Mouse (Mus musculus) MEL (cell line): ENCODE data around the gene Dr1. TPM values are rescaled to one million over a fixed set of nuclear protein-coding genes. Genes with fewer than 3 reads are reported as not detected.
A peak's percentile ranks its signal among the peaks of the same experiment; 100 is the strongest.

ENCODE experiments used
- DNase-seq: peaks from one replicate; pipeline ENCODE4 v3.0.0; 2011; ENCODE audit warnings: low read depth, low spot score
- H3K27ac ChIP-seq: 2 replicates; pipeline ENCODE4 v1.5.1; 2012; ENCODE audit warnings: low read depth, mild to moderate bottlenecking, control low read depth, low read length, moderate library complexity; ENCODE audit not compliant: control insufficient read depth
- H3K27me3 ChIP-seq, 2 experiments: fragments of 150-350 bp in 1 of 2; sonication (generic) in 1 of 2; 2 replicates each; pipeline ENCODE4 v1.6.1; 2012; ENCODE audit warnings: low read length in 2 of 2, mild to moderate bottlenecking in 2 of 2, improper control_type of control experiment in 1 of 2, moderate library complexity in 1 of 2; ENCODE audit not compliant: insufficient read depth in 2 of 2, control insufficient read depth in 1 of 2
- H3K36me3 ChIP-seq, 2 experiments: 2 replicates each; pipeline ENCODE4 v1.6.1; 2012 to 2014; ENCODE audit warnings: low read length in 2 of 2, improper control_type of control experiment in 1 of 2, inconsistent platforms in 1 of 2, mild to moderate bottlenecking in 1 of 2; ENCODE audit not compliant: insufficient read depth in 2 of 2, control insufficient read depth in 1 of 2
- H3K4me1 ChIP-seq, 2 experiments: fragments of 150-350 bp in 1 of 2; sonication (generic) in 1 of 2; 2 replicates each; pipeline ENCODE4 v1.6.1; 2012; ENCODE audit warnings: low read length in 2 of 2, improper control_type of control experiment in 1 of 2, mild to moderate bottlenecking in 1 of 2; ENCODE audit not compliant: insufficient read depth in 2 of 2, control insufficient read depth in 1 of 2
- H3K4me3 ChIP-seq, 2 experiments: fragments of 150-350 bp in 1 of 2; sonication (generic) in 1 of 2; 2 replicates each; pipeline ENCODE4 v1.5.1; 2012; ENCODE audit warnings: low read depth in 2 of 2, low read length in 2 of 2, mild to moderate bottlenecking in 2 of 2, moderate library complexity in 2 of 2, control low read depth in 1 of 2, improper control_type of control experiment in 1 of 2; ENCODE audit not compliant: control insufficient read depth in 1 of 2, insufficient read depth in 1 of 2
- H3K79me2 ChIP-seq: 2 replicates; pipeline ENCODE4 v1.6.1; 2012; ENCODE audit warnings: mild to moderate bottlenecking, low read length, moderate library complexity; ENCODE audit not compliant: control insufficient read depth, poor library complexity, insufficient read depth
- H3K9ac ChIP-seq: 2 replicates; pipeline ENCODE4 v1.6.1; 2012; ENCODE audit warnings: low read depth, mild to moderate bottlenecking, control low read depth, low read length, moderate library complexity; ENCODE audit not compliant: control insufficient read depth, poor library complexity, severe bottlenecking
- H3K9me3 ChIP-seq: fragments of 150-350 bp; sonication (generic); replicated peaks from 2 replicates; pipeline ENCODE4 v1.6.1; 2012; ENCODE audit warnings: mild to moderate bottlenecking, low read length, improper control_type of control experiment, moderate library complexity; ENCODE audit not compliant: insufficient read depth
- CHD2 ChIP-seq: IDR thresholded peaks from 2 replicates; pipeline ENCODE4 v1.6.1; 2011; ENCODE audit warnings: low read length, improper control_type of control experiment
- CTCF ChIP-seq, 3 experiments: IDR thresholded peaks in 2 of 3; conservative IDR thresholded peaks in 1 of 3; 2 replicates each; pipeline ENCODE4 v1.5.1; 2011 to 2012; ENCODE audit warnings: low read length in 3 of 3, low read depth in 2 of 3, mild to moderate bottlenecking in 2 of 3, improper control_type of control experiment in 1 of 3, inconsistent platforms in 1 of 3, mixed read lengths in 1 of 3, moderate library complexity in 1 of 3; ENCODE audit not compliant: control insufficient read depth in 1 of 3, insufficient read depth in 1 of 3, poor library complexity in 1 of 3, severe bottlenecking in 1 of 3
- ELF1 ChIP-seq: IDR thresholded peaks from 2 replicates; pipeline ENCODE4 v1.6.1; 2014; ENCODE audit warnings: low read depth, mild to moderate bottlenecking, inconsistent platforms, low read length, improper control_type of control experiment, moderate library complexity
- EP300 ChIP-seq, 2 experiments: IDR thresholded peaks; 2 replicates each; pipeline ENCODE4 v1.6.1; 2011; ENCODE audit warnings: improper control_type of control experiment in 2 of 2, low read length in 2 of 2, low read depth in 1 of 2, mild to moderate bottlenecking in 1 of 2
- ETS1 ChIP-seq: IDR thresholded peaks from 2 replicates; pipeline ENCODE4 v1.6.1; 2012; ENCODE audit warnings: low read depth, mild to moderate bottlenecking, inconsistent platforms, low read length, improper control_type of control experiment, moderate library complexity
- GABPA ChIP-seq: IDR thresholded peaks from 2 replicates; pipeline ENCODE4 v1.6.1; 2012; ENCODE audit warnings: low read depth, mild to moderate bottlenecking, inconsistent platforms, low read length, improper control_type of control experiment, moderate library complexity
- GATA1 ChIP-seq: IDR thresholded peaks from 2 replicates; pipeline ENCODE4 v1.6.1; 2011; ENCODE audit warnings: low read depth, low read length, improper control_type of control experiment
- HCFC1 ChIP-seq: IDR thresholded peaks from 2 replicates; pipeline ENCODE4 v1.6.1; 2012; ENCODE audit warnings: low read depth, mild to moderate bottlenecking, inconsistent platforms, low read length, improper control_type of control experiment, moderate library complexity
- JUND ChIP-seq: IDR thresholded peaks from 2 replicates; pipeline ENCODE4 v1.6.1; 2011; ENCODE audit warnings: low read depth, mild to moderate bottlenecking, improper control_type of control experiment, low read length
- KAT2A ChIP-seq: conservative IDR thresholded peaks from 2 replicates; pipeline ENCODE4 v1.6.1; 2012; ENCODE audit warnings: low read depth, low read length, improper control_type of control experiment, inconsistent platforms
- MAFK ChIP-seq: IDR thresholded peaks from 2 replicates; pipeline ENCODE4 v1.6.1; 2011; ENCODE audit warnings: low read depth, mild to moderate bottlenecking, low read length, improper control_type of control experiment, borderline replicate concordance
- MAX ChIP-seq: IDR thresholded peaks from 2 replicates; pipeline ENCODE4 v1.6.1; 2011; ENCODE audit warnings: low read length, improper control_type of control experiment
- MEF2A ChIP-seq: IDR thresholded peaks from 2 replicates; pipeline ENCODE4 v1.6.1; 2014; ENCODE audit warnings: low read depth, mild to moderate bottlenecking, inconsistent platforms, low read length, improper control_type of control experiment; ENCODE audit not compliant: poor library complexity, insufficient replicate concordance, severe bottlenecking; ENCODE audit errors: extremely low read depth
- MXI1 ChIP-seq: IDR thresholded peaks from 2 replicates; pipeline ENCODE4 v1.6.1; 2011; ENCODE audit warnings: mild to moderate bottlenecking, low read depth, low read length, improper control_type of control experiment
- MYB ChIP-seq: IDR thresholded peaks from 2 replicates; pipeline ENCODE4 v1.6.1; 2011; ENCODE audit warnings: mild to moderate bottlenecking, low read depth, low read length, improper control_type of control experiment
- MYC ChIP-seq: IDR thresholded peaks from 2 replicates; pipeline ENCODE4 v1.6.1; 2011; ENCODE audit warnings: low read depth, mild to moderate bottlenecking, low read length, improper control_type of control experiment, moderate library complexity
- NELFE ChIP-seq: IDR thresholded peaks from 2 replicates; pipeline ENCODE4 v1.6.1; 2011; ENCODE audit warnings: low read depth, low read length, improper control_type of control experiment
- NRF1 ChIP-seq: IDR thresholded peaks from 2 replicates; pipeline ENCODE4 v1.6.1; 2014; ENCODE audit warnings: low read depth, mild to moderate bottlenecking, inconsistent platforms, low read length, improper control_type of control experiment, moderate library complexity; ENCODE audit not compliant: poor library complexity, insufficient read depth, severe bottlenecking
- POLR2A ChIP-seq, 2 experiments: IDR thresholded peaks; 2 replicates each; pipeline ENCODE4 v1.6.1; 2011 to 2012; ENCODE audit warnings: low read length in 2 of 2, mild to moderate bottlenecking in 2 of 2, control low read depth in 1 of 2, improper control_type of control experiment in 1 of 2, low read depth in 1 of 2, moderate library complexity in 1 of 2; ENCODE audit not compliant: control insufficient read depth in 1 of 2, insufficient read depth in 1 of 2, poor library complexity in 1 of 2
- POLR2AphosphoS2 ChIP-seq: IDR thresholded peaks from 2 replicates; pipeline ENCODE4 v1.6.1; 2011; ENCODE audit warnings: low read length, improper control_type of control experiment
- POLR2AphosphoS5 ChIP-seq: IDR thresholded peaks from 2 replicates; pipeline ENCODE4 v1.6.1; 2012; ENCODE audit warnings: low read depth, borderline replicate concordance, mild to moderate bottlenecking, inconsistent platforms, low read length, moderate library complexity, mixed read lengths
- RAD21 ChIP-seq: IDR thresholded peaks from 2 replicates; pipeline ENCODE4 v1.6.1; 2011; ENCODE audit warnings: mild to moderate bottlenecking, low read depth, low read length, improper control_type of control experiment
- RCOR1 ChIP-seq: IDR thresholded peaks from 2 replicates; pipeline ENCODE4 v1.6.1; 2012; ENCODE audit warnings: low read depth, mild to moderate bottlenecking, inconsistent platforms, low read length, improper control_type of control experiment
- SIN3A ChIP-seq: IDR thresholded peaks from 2 replicates; pipeline ENCODE4 v1.6.1; 2012; ENCODE audit warnings: low read length, improper control_type of control experiment, inconsistent platforms
- SMC3 ChIP-seq: IDR thresholded peaks from 2 replicates; pipeline ENCODE4 v1.6.1; 2011; ENCODE audit warnings: low read depth, low read length, improper control_type of control experiment
- TAL1 ChIP-seq: IDR thresholded peaks from 2 replicates; pipeline ENCODE4 v1.6.1; 2012; ENCODE audit warnings: mild to moderate bottlenecking, inconsistent platforms, low read length, moderate library complexity, mixed read lengths
- TBP ChIP-seq: IDR thresholded peaks from 2 replicates; pipeline ENCODE4 v1.8.0; 2011; ENCODE audit warnings: low read depth, low read length, improper control_type of control experiment
- TCF12 ChIP-seq: IDR thresholded peaks from 2 replicates; pipeline ENCODE4 v1.6.1; 2014; ENCODE audit warnings: low read depth, mild to moderate bottlenecking, inconsistent platforms, low read length, improper control_type of control experiment, moderate library complexity
- UBTF ChIP-seq: IDR thresholded peaks from 2 replicates; pipeline ENCODE4 v1.6.1; 2012; ENCODE audit warnings: low read depth, mild to moderate bottlenecking, inconsistent platforms, low read length, improper control_type of control experiment, moderate library complexity, borderline replicate concordance; ENCODE audit not compliant: insufficient read depth
- USF1 ChIP-seq: IDR thresholded peaks from 2 replicates; pipeline ENCODE4 v1.6.1; 2014; ENCODE audit warnings: low read depth, mild to moderate bottlenecking, inconsistent platforms, low read length, improper control_type of control experiment, moderate library complexity
- USF2 ChIP-seq, 2 experiments: IDR thresholded peaks; 2 replicates each; pipeline ENCODE4 v1.6.1; 2011 to 2012; ENCODE audit warnings: improper control_type of control experiment in 2 of 2, low read length in 2 of 2, borderline replicate concordance in 1 of 2, inconsistent platforms in 1 of 2, low read depth in 1 of 2, mild to moderate bottlenecking in 1 of 2; ENCODE audit not compliant: insufficient read depth in 1 of 2
- ZC3H11A ChIP-seq: IDR thresholded peaks from 2 replicates; pipeline ENCODE4 v1.6.1; 2012; ENCODE audit warnings: low read depth, mild to moderate bottlenecking, inconsistent platforms, low read length, improper control_type of control experiment
- ZKSCAN1 ChIP-seq: IDR thresholded peaks from 2 replicates; pipeline ENCODE4 v1.6.1; 2012; ENCODE audit warnings: low read depth, mild to moderate bottlenecking, inconsistent platforms, low read length, improper control_type of control experiment, moderate library complexity
- ZNF384 ChIP-seq: IDR thresholded peaks from 2 replicates; pipeline ENCODE4 v1.6.1; 2012; ENCODE audit warnings: low read depth, mild to moderate bottlenecking, inconsistent platforms, low read length, improper control_type of control experiment
- polyA plus RNA-seq, 2 experiments: library from polyadenylated mRNA; stranded (reverse) in 1 of 2; unstranded in 1 of 2; fragments of >175 nt in 1 of 2; fragments of >200 nt in 1 of 2; gene quantifications; 2 replicates each; pipeline versions ENCODE4 v1.2.1 to v1.2.4; 2012; ENCODE audit warnings: low replicate concordance in 2 of 2, low read depth in 1 of 2; ENCODE audit not compliant: insufficient read length in 2 of 2, insufficient read depth in 1 of 2, missing spikeins in 1 of 2
- total RNA-seq: library from RNA; depleted of rRNA; stranded (reverse); fragments of 300-350 nt; gene quantifications from 2 replicates; pipeline ENCODE4 v1.2.3, GENCODE M21; 2012; rRNA removed

The Dr1 gene
- total RNA-seq (32.5 and 36.3 TPM in 2 replicates), polyA plus RNA-seq (10 to 100 TPM in 1 of 2 experiments, not detected in 1; 47.2 TPM)

GRCm38 (mm10) chr5:108268127-108269062, at the start of gene Dr1:
TSS of gene Dr1 (plus strand) at chr5:108268897.
- DNase-seq, result peak; percentile 95
- peak within 1 kb of the TSS; percentile 99 for H3K9ac ChIP-seq
- H3K9me3 ChIP-seq, result no peaks in the 10 kb centered on the region
- H3K27me3 ChIP-seq, result no peaks in the 10 kb centered on the region
- peak within 1 kb of the TSS; percentile 87 for H3K27ac ChIP-seq
- H3K4me1 ChIP-seq, result peaks cover 6 to 10% of the 10 kb centered on the region in 2 experiments
- peak within 1 kb of the TSS; percentile 98 to 100 for H3K4me3 ChIP-seq
- peaks cover 41% of the 10 kb centered on the region for H3K79me2 ChIP-seq
- peaks cover 0 to 24% of the 10 kb centered on the region in 2 experiments; a peak in 2 of 4 replicates for H3K36me3 ChIP-seq
- TF ChIP-seq USF1 (peak; percentile 70), EP300 (IDR thresholded peaks at IDR 0.05; ENCODE audit: low read depth in 1 of 2, low read length in 2 of 2) (peak in 1 of 2 experiments; percentile 12; a peak in 3 of 4 replicates), GABPA (no peak), JUND (no peak), NRF1 (no peak), ZC3H11A (no peak), POLR2AphosphoS2 (peak; percentile 79; the same call in 1 of the 2 replicates), CHD2 (no peak; the same call in 1 of the 2 replicates), RAD21 (no peak), MAX (peak; percentile 93), MYC (peak; percentile 95), POLR2AphosphoS5 (no peak), SMC3 (no peak), MAFK (no peak), TAL1 (no peak), ZKSCAN1 (no peak), RCOR1 (peak; percentile 35; the same call in 1 of the 2 replicates), ZNF384 (peak; percentile 86), TCF12 (peak; percentile 49), UBTF (no peak; the same call in 1 of the 2 replicates), MYB (no peak), SIN3A (peak; percentile 86), POLR2A (IDR thresholded peaks at IDR 0.05; ENCODE audit: control insufficient read depth in 1 of 2, insufficient read depth in 1 of 2, low read depth in 1 of 2, low read length in 2 of 2, poor library complexity in 1 of 2) (peak; percentile 79 to 93; a peak in 3 of 4 replicates), GATA1 (peak; percentile 61), NELFE (peak; percentile 95), HCFC1 (peak; percentile 83), MEF2A (peak; percentile 10; the same call in 1 of the 2 replicates), KAT2A (peak; percentile 15), USF2 (IDR thresholded peaks at IDR 0.05; ENCODE audit: borderline replicate concordance in 1 of 2, insufficient read depth in 1 of 2, low read depth in 1 of 2, low read length in 2 of 2) (no peak), ELF1 (peak; percentile 82), ETS1 (peak; percentile 40; the same call in 1 of the 2 replicates), CTCF (IDR thresholded peaks at IDR 0.05 in 2 of 3, conservative IDR thresholded peaks at IDR 0.05 in 1 of 3; ENCODE audit: control insufficient read depth in 1 of 3, insufficient read depth in 1 of 3, low read depth in 2 of 3, low read length in 3 of 3, poor library complexity in 1 of 3, severe bottlenecking in 1 of 3) (no peak), TBP (peak; percentile 67), MXI1 (peak; percentile 97)
